Mouse (Mus musculus) small intestine, adult 2 months (tissue): ENCODE measurements around the gene Scamp4. TPM values are rescaled to one million over a fixed set of nuclear protein-coding genes. Genes with fewer than 3 reads are reported as not detected.
"Not testable (repeated sequence)": the region's sequence is repeated elsewhere in the genome, so short reads cannot be mapped to it uniquely, and the experiment has no call there.

ENCODE experiments used
- H3K27ac ChIP-seq: fragments of 200-500 bp; 2 replicates; pipeline ENCODE4 v1.5.1; 2012; ENCODE audit warnings: low read depth, low read length, control low read depth, inconsistent platforms; ENCODE audit not compliant: insufficient read depth
- H3K27me3 ChIP-seq: fragments of 200-500 bp; 2 replicates; pipeline ENCODE4 v1.6.1; 2012; ENCODE audit warnings: mild to moderate bottlenecking, moderate library complexity, low read length, inconsistent platforms; ENCODE audit not compliant: control insufficient read depth, insufficient read depth
- H3K36me3 ChIP-seq: fragments of 200-500 bp; 2 replicates; pipeline ENCODE4 v1.6.1; 2012; ENCODE audit warnings: mild to moderate bottlenecking, low read length, control low read depth, inconsistent platforms; ENCODE audit not compliant: control insufficient read depth, insufficient read depth
- H3K4me1 ChIP-seq: fragments of 200-500 bp; 2 replicates; pipeline ENCODE4 v1.6.1; 2012; ENCODE audit warnings: low read length, inconsistent platforms, mixed read lengths; ENCODE audit not compliant: control insufficient read depth, insufficient read depth, insufficient read length
- H3K4me3 ChIP-seq: fragments of 200-500 bp; 2 replicates; pipeline ENCODE4 v1.5.1; 2012; ENCODE audit warnings: low read depth, mild to moderate bottlenecking, control low read depth, inconsistent platforms, low read length, moderate library complexity
- CTCF ChIP-seq: fragments of 200-500 bp; IDR thresholded peaks from 2 replicates; pipeline ENCODE4 v1.5.1; 2012; ENCODE audit warnings: low read depth, mild to moderate bottlenecking, control low read depth, inconsistent platforms, low read length, moderate library complexity, mixed read lengths; ENCODE audit not compliant: insufficient replicate concordance, insufficient read length; ENCODE audit errors: extremely low read depth
- POLR2A ChIP-seq: fragments of 200-500 bp; IDR thresholded peaks from 2 replicates; pipeline ENCODE4 v1.6.1; 2012; ENCODE audit warnings: low read depth, mild to moderate bottlenecking, control low read depth, inconsistent platforms, low read length, moderate library complexity
- whole genome bisulfite sequencing: fragments of 180-500 bp; shearing (Covaris S2); methylation state at CpG from one replicate; pipeline ENCODE4 v1.1.7; 2018; 5-methylcytosine and 5-hydroxymethylcytosine counted together
- polyA plus RNA-seq: library from polyadenylated mRNA; depleted of rRNA; stranded (reverse); fragments of >200 nt; gene quantifications from 2 replicates; pipeline ENCODE4 v1.2.3, GENCODE M21; 2012

Scamp4 gene
- polyA plus RNA-seq, 1 experiment: 130 TPM

- H3K36me3 ChIP-seq: peaks cover 17% of the 10 kb centered on the region; the same call in 1 of the 2 replicates
- peaks cover 37% of the 10 kb centered on the region for H3K4me1 ChIP-seq
- peak overlapping the region; percentile 98 for H3K4me3 ChIP-seq
- WGBS: 3% methylated on average over 12 of the region's 12 CpGs
- no peak for TF ChIP-seq POLR2A
- peak overlapping the region; percentile 66 for H3K27ac ChIP-seq
- H3K27me3 ChIP-seq: no peaks in the 10 kb centered on the region
Measured at GRCm38 (mm10) chr10:80589127-80589878, 13.4 kb upstream of the Scamp4 start.

GRCm38 (mm10) chr10:80589879-80590854 is 12.5 kb upstream of the Scamp4 start, which contains the start of gene Abhd17a:
Gene Abhd17a (minus strand): TSS chr10:80590341.
- WGBS: under 1% methylated on average over 70 of the region's 73 CpGs
- Histone ChIP-seq H3K27me3 (no peaks in the 10 kb centered on the region), H3K27ac (peak within 1 kb of the TSS; percentile 66), H3K4me3 (peak within 1 kb of the TSS; percentile 98), H3K36me3 (peaks cover 14% of the 10 kb centered on the region; the same call in 1 of the 2 replicates), H3K4me1 (peaks cover 30% of the 10 kb centered on the region)
- TF ChIP-seq POLR2A (peak; percentile 82), CTCF (no peak)

DNA sequence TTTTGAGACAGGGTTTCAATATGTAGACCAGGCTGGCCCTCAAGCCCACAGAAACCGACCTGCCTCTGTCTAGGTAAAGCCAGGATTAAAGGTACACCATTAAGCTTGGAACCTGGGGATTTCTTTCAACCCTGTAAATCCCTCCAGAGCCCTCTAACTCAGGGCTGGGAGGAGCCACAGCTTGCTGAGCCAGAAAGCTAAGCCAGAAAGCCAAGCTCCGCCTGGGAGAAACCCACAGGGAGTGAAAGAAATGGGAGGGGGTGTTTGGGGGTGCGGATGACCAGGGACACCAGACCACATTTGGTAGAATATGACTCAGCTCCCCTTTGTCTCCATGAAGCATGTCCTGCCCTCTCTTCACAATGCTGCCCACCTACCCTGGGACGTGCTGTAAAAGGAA is 6.4 kb upstream of the Scamp4 start:
- Histone ChIP-seq H3K27ac (no peak overlapping the region), H3K4me3 (no peak overlapping the region), H3K27me3 (no peaks in the 10 kb centered on the region), H3K4me1 (peaks cover 3% of the 10 kb centered on the region; the same call in 1 of the 2 replicates), H3K36me3 (no peaks in the 10 kb centered on the region)
- TF ChIP-seq CTCF (no peak), POLR2A (no peak)
- 64% methylated on average over 4 of the region's 4 CpGs for WGBS

DNA sequence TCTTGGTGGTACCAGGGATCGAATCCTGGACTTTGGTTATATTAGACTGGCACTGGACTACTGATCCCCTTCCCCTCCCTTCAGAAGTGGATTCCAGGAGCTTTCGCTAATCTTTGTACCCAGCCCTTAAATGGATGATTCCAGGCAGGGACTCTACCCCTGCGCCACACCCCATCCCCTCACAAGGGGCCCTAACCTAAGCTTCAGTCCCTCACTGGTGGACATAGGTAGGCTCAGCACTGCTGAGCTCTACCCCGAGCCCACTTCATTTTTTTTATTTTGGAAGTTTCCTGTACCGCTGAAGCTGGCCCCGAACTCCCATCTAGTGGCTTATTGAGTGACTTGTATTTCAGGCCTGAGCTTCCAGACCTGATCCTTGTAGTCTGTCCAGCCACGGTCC is 692 bp downstream of the Scamp4 start:
- H3K4me3 ChIP-seq: peak overlapping the region; percentile 82
- H3K36me3 ChIP-seq: peaks cover 13% of the 10 kb centered on the region
- peaks cover 39% of the 10 kb centered on the region for H3K4me1 ChIP-seq
- TF ChIP-seq POLR2A: no peak
- no peak for TF ChIP-seq CTCF
- 11% methylated on average over 7 of the region's 7 CpGs for WGBS
- H3K27me3 ChIP-seq: no peaks in the 10 kb centered on the region
- peak overlapping the region; percentile 97 for H3K27ac ChIP-seq

- WGBS: 33% methylated on average over 7 of the region's 7 CpGs
- H3K27me3 ChIP-seq: no peaks in the 10 kb centered on the region
- peak overlapping the region; percentile 97 for H3K27ac ChIP-seq
- H3K4me1 ChIP-seq: peaks cover 39% of the 10 kb centered on the region
- peak overlapping the region; percentile 82 for H3K4me3 ChIP-seq
- peaks cover 13% of the 10 kb centered on the region for H3K36me3 ChIP-seq
- TF ChIP-seq CTCF (no peak), POLR2A (no peak)
Measured at GRCm38 (mm10) chr10:80604001-80604509, 1.4 kb downstream of the Scamp4 start.

GRCm38 (mm10) chr10:80604988-80605387 is 2.3 kb downstream of the Scamp4 start:
- H3K27ac ChIP-seq: no peak overlapping the region
- no peak overlapping the region for H3K4me3 ChIP-seq
- no peaks in the 10 kb centered on the region for H3K27me3 ChIP-seq
- peaks cover 39% of the 10 kb centered on the region for H3K4me1 ChIP-seq
- TF ChIP-seq CTCF (no peak), POLR2A (no peak)
- peaks cover 20% of the 10 kb centered on the region for H3K36me3 ChIP-seq
- WGBS: 52% methylated on average over 2 of the region's 2 CpGs

- peak within 1 kb of the TSS; percentile 52 for H3K4me3 ChIP-seq
- 42% methylated on average over 4 of the region's 4 CpGs for WGBS
- peak within 1 kb of the TSS; percentile 82 for H3K27ac ChIP-seq
- H3K27me3 ChIP-seq: not testable (repeated sequence)
- peaks cover 22% of the 10 kb centered on the region for H3K36me3 ChIP-seq
- H3K4me1 ChIP-seq: peaks cover 39% of the 10 kb centered on the region
Measured at GRCm38 (mm10) chr10:80605721-80606120, 3.0 kb downstream of the Scamp4 start, which contains the start of gene Gm49322. Gene Gm49322 (plus strand): TSS chr10:80606021.
